Mouse (Mus musculus) mature B cell (primary cell): Measurements from ENCODE around the gene Arid4b.
"Not testable (repeated sequence)": the region's sequence is repeated elsewhere in the genome, so short reads cannot be mapped to it uniquely, and the experiment has no call there.

Experiments used
- in situ Hi-C: fragments of 300-500 bp; cut with MboI; formaldehyde crosslinking; loops from 2 replicates; pipeline ENCODE4 v1.14.3; 2019

The Arid4b gene

GRCm38 (mm10) chr13:14063013-14063941, at the start of gene Arid4b, which contains the start of gene Ggps1:
Gene Arid4b (plus strand): TSS chr13:14063232.
Gene Ggps1 (minus strand): TSS chr13:14063488.
- in situ Hi-C loops: loop anchor here (25.0 kb wide), 1 partner anchor 549 kb away; the partner anchor contains the start of genes Mrpl32 and Psma2

GRCm38 (mm10) chr13:14014001-14014400, 49.0 kb upstream of the Arid4b start:
- in situ Hi-C loops: no loop called here

- in situ Hi-C loops: no loop called here
Observed at GRCm38 (mm10) chr13:14014540-14014939, 48.5 kb upstream of the Arid4b start.

GRCm38 (mm10) chr13:14015609-14016008, 47.4 kb upstream of the Arid4b start:
- in situ Hi-C loops: no loop called here

- in situ Hi-C loops: no loop called here
Observed at GRCm38 (mm10) chr13:14018283-14018682, 44.7 kb upstream of the Arid4b start.

GRCm38 (mm10) chr13:14018852-14019251, 44.2 kb upstream of the Arid4b start:
- in situ Hi-C loops: no loop called here

GRCm38 (mm10) chr13:14021417-14021816, 41.6 kb upstream of the Arid4b start:
- in situ Hi-C loops: not testable (repeated sequence)

- in situ Hi-C loops: no loop called here
Observed at GRCm38 (mm10) chr13:14025554-14025953, 37.5 kb upstream of the Arid4b start.

- in situ Hi-C loops: no loop called here
Observed at GRCm38 (mm10) chr13:14026154-14026820, 36.7 kb upstream of the Arid4b start.

- in situ Hi-C loops: no loop called here
Observed at GRCm38 (mm10) chr13:14033309-14034072, 29.5 kb upstream of the Arid4b start.

- in situ Hi-C loops: no loop called here
Observed at GRCm38 (mm10) chr13:14034073-14034348, 29.0 kb upstream of the Arid4b start.

GRCm38 (mm10) chr13:14035352-14035751, 27.7 kb upstream of the Arid4b start:
- in situ Hi-C loops: not testable (repeated sequence)

- in situ Hi-C loops: no loop called here
Observed at GRCm38 (mm10) chr13:14035875-14036630, 27.0 kb upstream of the Arid4b start.

- in situ Hi-C loops: no loop called here
Observed at GRCm38 (mm10) chr13:14038911-14039291, 24.1 kb upstream of the Arid4b start.

- in situ Hi-C loops: no loop called here
Observed at GRCm38 (mm10) chr13:14039292-14039965, 23.6 kb upstream of the Arid4b start, which contains the start of gene Tbce. Gene Tbce (minus strand): TSS chr13:14039638.

- in situ Hi-C loops: no loop called here
Observed at GRCm38 (mm10) chr13:14040186-14040585, 22.8 kb upstream of the Arid4b start.

- in situ Hi-C loops: no loop called here
Observed at GRCm38 (mm10) chr13:14043851-14044250, 19.2 kb upstream of the Arid4b start.

- in situ Hi-C loops: no loop called here
Observed at GRCm38 (mm10) chr13:14044521-14044920, 18.5 kb upstream of the Arid4b start.

- in situ Hi-C loops: loop anchor here (25.0 kb wide), 1 partner anchor 562 kb away; the partner anchor contains the start of genes Mrpl32 and Psma2
Observed at GRCm38 (mm10) chr13:14049878-14050277, 13.2 kb upstream of the Arid4b start.

- in situ Hi-C loops: loop anchor here (25.0 kb wide), 1 partner anchor 556 kb away; the partner anchor contains the start of genes Mrpl32 and Psma2
Observed at GRCm38 (mm10) chr13:14056801-14057200, 6.2 kb upstream of the Arid4b start.

GRCm38 (mm10) chr13:14059582-14059981, 3.5 kb upstream of the Arid4b start:
- in situ Hi-C loops: loop anchor here (25.0 kb wide), 1 partner anchor 553 kb away; the partner anchor contains the start of genes Mrpl32 and Psma2
